Mouse (Mus musculus) E14TG2a.4 (cell line): ENCODE results near the gene Insig2.

ENCODE experiments used
- CTCF ChIP-seq: conservative IDR thresholded peaks from 2 replicates; pipeline ENCODE4 v1.5.1; 2014; ENCODE audit warnings: low read length
- NANOG ChIP-seq: IDR thresholded peaks from 2 replicates; pipeline ENCODE4 v1.6.1; 2014; ENCODE audit warnings: borderline replicate concordance, low read length, mixed read lengths
- POU5F1 ChIP-seq: IDR thresholded peaks from 2 replicates; pipeline ENCODE4 v1.6.1; 2014; ENCODE audit warnings: low read length, borderline replicate concordance

GRCm38 (mm10) chr1:121314766-121315428 lies 17.5 kb downstream of the Insig2 start:
- TF ChIP-seq CTCF (no peak), POU5F1 (no peak), NANOG (no peak)
